Mouse (Mus musculus): ENCODE measurements around the gene Chtop. TPM values are rescaled to one million over a fixed set of nuclear protein-coding genes. Genes with fewer than 3 reads are reported as not detected.
A peak's percentile ranks its signal among the peaks of the same experiment; 100 is the strongest.

The Chtop gene
- polyA plus RNA-seq (2014; fragmentation: Nextera tagmentation; extraction: Ambion mirVana), result 78.2 and 86.3 TPM in 2 replicates

GRCm38 (mm10) chr3:90508950-90509746, at the start of gene Chtop:
Chtop (minus strand) TSS chr3:90509498.
- H3K36me3 ChIP-seq (ENCODE audit: control insufficient read depth, insufficient read depth, low read length), result peaks cover 15% of the 10 kb centered on the region; the same call in 1 of the 2 replicates
- H3K9ac ChIP-seq (ENCODE audit: low read depth, low read length), result peak within 1 kb of the TSS; percentile 99
- H3K27me3 ChIP-seq (replicated peaks; ENCODE audit: control insufficient read depth, insufficient read depth, low read length), result no peaks in the 10 kb centered on the region
- H3K4me3 ChIP-seq (ENCODE audit: low read depth, low read length), result peak within 1 kb of the TSS; percentile 90
- H3K4me1 ChIP-seq (replicated peaks; ENCODE audit: control insufficient read depth, insufficient read depth, low read length), result peaks cover 14% of the 10 kb centered on the region
- under 1% methylated on average over 66 of the region's 66 CpGs for WGBS
- H3K4me2 ChIP-seq, result peak within 1 kb of the TSS; percentile 93
- no peaks in the 10 kb centered on the region for H3K9me3 ChIP-seq (ENCODE audit: control insufficient read depth, low read length)
- peak; percentile 87 for ATAC-seq (replicated peaks; ENCODE audit: low FRiP score)
- peak within 1 kb of the TSS; percentile 95 for H3K27ac ChIP-seq (ENCODE audit: low read depth, low read length)
- DNase-seq (ENCODE audit: low spot score), result peak; percentile 99

- H3K4me1 ChIP-seq (replicated peaks; ENCODE audit: control insufficient read depth, insufficient read depth, low read length), result no peaks in the 10 kb centered on the region
- no peaks in the 10 kb centered on the region for H3K36me3 ChIP-seq (ENCODE audit: control insufficient read depth, insufficient read depth, low read length)
- ATAC-seq (replicated peaks; ENCODE audit: low FRiP score) (no peak), DNase-seq (ENCODE audit: low spot score) (no peak)
- H3K27me3 ChIP-seq (replicated peaks; ENCODE audit: control insufficient read depth, insufficient read depth, low read length), result no peaks in the 10 kb centered on the region
- no peak overlapping the region for H3K27ac ChIP-seq (ENCODE audit: low read depth, low read length)
- H3K9ac ChIP-seq (ENCODE audit: low read depth, low read length), result no peak overlapping the region
- H3K4me2 ChIP-seq, result no peak overlapping the region
- no peak overlapping the region for H3K4me3 ChIP-seq (ENCODE audit: low read depth, low read length)
- H3K9me3 ChIP-seq (ENCODE audit: control insufficient read depth, low read length), result no peaks in the 10 kb centered on the region
- WGBS, result 78% methylated on average over 5 of the region's 5 CpGs
Measured at GRCm38 (mm10) chr3:90555954-90556353, 46.7 kb upstream of the Chtop start.

- DNase-seq (ENCODE audit: low spot score) (no peak), ATAC-seq (replicated peaks; ENCODE audit: low FRiP score) (no peak)
- Histone ChIP-seq H3K4me2 (no peak overlapping the region), H3K9me3 (ENCODE audit: control insufficient read depth, low read length) (no peaks in the 10 kb centered on the region), H3K9ac (ENCODE audit: low read depth, low read length) (no peak overlapping the region), H3K4me3 (ENCODE audit: low read depth, low read length) (no peak overlapping the region), H3K27ac (ENCODE audit: low read depth, low read length) (no peak overlapping the region), H3K4me1 (replicated peaks; ENCODE audit: control insufficient read depth, insufficient read depth, low read length) (no peaks in the 10 kb centered on the region), H3K36me3 (ENCODE audit: control insufficient read depth, insufficient read depth, low read length) (no peaks in the 10 kb centered on the region), H3K27me3 (replicated peaks; ENCODE audit: control insufficient read depth, insufficient read depth, low read length) (no peaks in the 10 kb centered on the region)
- WGBS, result 80% methylated on average over 2 of the region's 2 CpGs
Measured at GRCm38 (mm10) chr3:90552231-90552630, 42.9 kb upstream of the Chtop start.

GRCm38 (mm10) chr3:90550421-90550790, 41.1 kb upstream of the Chtop start:
- Histone ChIP-seq H3K9me3 (ENCODE audit: control insufficient read depth, low read length) (no peaks in the 10 kb centered on the region), H3K36me3 (ENCODE audit: control insufficient read depth, insufficient read depth, low read length) (no peaks in the 10 kb centered on the region), H3K4me3 (ENCODE audit: low read depth, low read length) (no peak overlapping the region), H3K4me1 (replicated peaks; ENCODE audit: control insufficient read depth, insufficient read depth, low read length) (no peaks in the 10 kb centered on the region), H3K27ac (ENCODE audit: low read depth, low read length) (no peak overlapping the region), H3K4me2 (no peak overlapping the region), H3K27me3 (replicated peaks; ENCODE audit: control insufficient read depth, insufficient read depth, low read length) (no peaks in the 10 kb centered on the region), H3K9ac (ENCODE audit: low read depth, low read length) (no peak overlapping the region)
- 85% methylated on average over 2 of the region's 2 CpGs for WGBS
- ATAC-seq (replicated peaks; ENCODE audit: low FRiP score) (no peak), DNase-seq (ENCODE audit: low spot score) (no peak)

- Histone ChIP-seq H3K4me1 (replicated peaks; ENCODE audit: control insufficient read depth, insufficient read depth, low read length) (no peaks in the 10 kb centered on the region), H3K4me3 (ENCODE audit: low read depth, low read length) (no peak overlapping the region), H3K27ac (ENCODE audit: low read depth, low read length) (no peak overlapping the region), H3K36me3 (ENCODE audit: control insufficient read depth, insufficient read depth, low read length) (no peaks in the 10 kb centered on the region), H3K27me3 (replicated peaks; ENCODE audit: control insufficient read depth, insufficient read depth, low read length) (no peaks in the 10 kb centered on the region), H3K9ac (ENCODE audit: low read depth, low read length) (no peak overlapping the region), H3K9me3 (ENCODE audit: control insufficient read depth, low read length) (no peaks in the 10 kb centered on the region), H3K4me2 (no peak overlapping the region)
- DNase-seq (ENCODE audit: low spot score), result no peak
- ATAC-seq (replicated peaks; ENCODE audit: low FRiP score), result no peak
- 58% methylated on average over 5 of the region's 5 CpGs for WGBS
Measured at GRCm38 (mm10) chr3:90549676-90550420, 40.5 kb upstream of the Chtop start.

GRCm38 (mm10) chr3:90540904-90541303, 31.6 kb upstream of the Chtop start:
- 67% methylated on average over 4 of the region's 4 CpGs for WGBS
- no peaks in the 10 kb centered on the region for H3K4me1 ChIP-seq (replicated peaks; ENCODE audit: control insufficient read depth, insufficient read depth, low read length)
- H3K4me2 ChIP-seq, result no peak overlapping the region
- no peaks in the 10 kb centered on the region for H3K36me3 ChIP-seq (ENCODE audit: control insufficient read depth, insufficient read depth, low read length)
- no peaks in the 10 kb centered on the region for H3K27me3 ChIP-seq (replicated peaks; ENCODE audit: control insufficient read depth, insufficient read depth, low read length)
- H3K9me3 ChIP-seq (ENCODE audit: control insufficient read depth, low read length), result no peaks in the 10 kb centered on the region
- DNase-seq (ENCODE audit: low spot score) (peak; percentile 17), ATAC-seq (replicated peaks; ENCODE audit: low FRiP score) (peak; percentile 15; the same call in 1 of the 2 replicates)
- no peak overlapping the region for H3K9ac ChIP-seq (ENCODE audit: low read depth, low read length)
- H3K27ac ChIP-seq (ENCODE audit: low read depth, low read length), result no peak overlapping the region
- H3K4me3 ChIP-seq (ENCODE audit: low read depth, low read length), result no peak overlapping the region

- no peak for DNase-seq (ENCODE audit: low spot score)
- Histone ChIP-seq H3K4me3 (ENCODE audit: low read depth, low read length) (0 out of 2 replicates have a peak overlapping the region, but pooled peaks have one; percentile 17), H3K9me3 (ENCODE audit: control insufficient read depth, low read length) (no peaks in the 10 kb centered on the region), H3K36me3 (ENCODE audit: control insufficient read depth, insufficient read depth, low read length) (no peaks in the 10 kb centered on the region), H3K27me3 (replicated peaks; ENCODE audit: control insufficient read depth, insufficient read depth, low read length) (no peaks in the 10 kb centered on the region), H3K4me1 (replicated peaks; ENCODE audit: control insufficient read depth, insufficient read depth, low read length) (no peaks in the 10 kb centered on the region), H3K9ac (ENCODE audit: low read depth, low read length) (no peak overlapping the region), H3K27ac (ENCODE audit: low read depth, low read length) (no peak overlapping the region), H3K4me2 (peak overlapping the region; percentile 26)
- ATAC-seq (replicated peaks; ENCODE audit: low FRiP score), result no peak
- WGBS, result 72% methylated on average over 5 of the region's 5 CpGs
Measured at GRCm38 (mm10) chr3:90537905-90538296, 28.6 kb upstream of the Chtop start.

- peak within 1 kb of the TSS; percentile 26 for H3K4me2 ChIP-seq
- no peak for DNase-seq (ENCODE audit: low spot score)
- 46% methylated on average over 10 of the region's 10 CpGs for WGBS
- 0 out of 2 replicates have a peak within 1 kb of the TSS, but pooled peaks have one; percentile 17 for H3K4me3 ChIP-seq (ENCODE audit: low read depth, low read length)
- H3K27ac ChIP-seq (ENCODE audit: low read depth, low read length), result no peak within 1 kb of the TSS
- H3K9ac ChIP-seq (ENCODE audit: low read depth, low read length), result no peak within 1 kb of the TSS
- ATAC-seq (replicated peaks; ENCODE audit: low FRiP score), result peak; percentile 42
- H3K9me3 ChIP-seq (ENCODE audit: control insufficient read depth, low read length), result no peaks in the 10 kb centered on the region
- H3K4me1 ChIP-seq (replicated peaks; ENCODE audit: control insufficient read depth, insufficient read depth, low read length), result no peaks in the 10 kb centered on the region
- H3K27me3 ChIP-seq (replicated peaks; ENCODE audit: control insufficient read depth, insufficient read depth, low read length), result no peaks in the 10 kb centered on the region
- H3K36me3 ChIP-seq (ENCODE audit: control insufficient read depth, insufficient read depth, low read length), result no peaks in the 10 kb centered on the region
Measured at GRCm38 (mm10) chr3:90537141-90537904, 28.0 kb upstream of the Chtop start, which contains the start of gene S100a16. S100a16 (plus strand) TSS chr3:90537254.

Measured in liver, embryonic 11.5 days (tissue).